Mouse (Mus musculus) gastrocnemius, postnatal 25 days (tissue): ENCODE data around the gene Capn13. TPM values are rescaled to one million over a fixed set of nuclear protein-coding genes. Genes with fewer than 3 reads are reported as not detected.
"Not testable (repeated sequence)": the region's sequence is repeated elsewhere in the genome, so short reads cannot be mapped to it uniquely, and the experiment has no call there.

ENCODE experiments used
- DNase-seq: peaks from one replicate; pipeline ENCODE4 v3.0.0; 2022
- total RNA-seq, 2 experiments: library from RNA; stranded (reverse); gene quantifications; 1 replicate in 1 of 2; 2 replicates in 1 of 2; pipeline ENCODE4 v1.2.3; 2021

The Capn13 gene
- total RNA-seq, 2 experiments from 2014 or later = not detected

DNA sequence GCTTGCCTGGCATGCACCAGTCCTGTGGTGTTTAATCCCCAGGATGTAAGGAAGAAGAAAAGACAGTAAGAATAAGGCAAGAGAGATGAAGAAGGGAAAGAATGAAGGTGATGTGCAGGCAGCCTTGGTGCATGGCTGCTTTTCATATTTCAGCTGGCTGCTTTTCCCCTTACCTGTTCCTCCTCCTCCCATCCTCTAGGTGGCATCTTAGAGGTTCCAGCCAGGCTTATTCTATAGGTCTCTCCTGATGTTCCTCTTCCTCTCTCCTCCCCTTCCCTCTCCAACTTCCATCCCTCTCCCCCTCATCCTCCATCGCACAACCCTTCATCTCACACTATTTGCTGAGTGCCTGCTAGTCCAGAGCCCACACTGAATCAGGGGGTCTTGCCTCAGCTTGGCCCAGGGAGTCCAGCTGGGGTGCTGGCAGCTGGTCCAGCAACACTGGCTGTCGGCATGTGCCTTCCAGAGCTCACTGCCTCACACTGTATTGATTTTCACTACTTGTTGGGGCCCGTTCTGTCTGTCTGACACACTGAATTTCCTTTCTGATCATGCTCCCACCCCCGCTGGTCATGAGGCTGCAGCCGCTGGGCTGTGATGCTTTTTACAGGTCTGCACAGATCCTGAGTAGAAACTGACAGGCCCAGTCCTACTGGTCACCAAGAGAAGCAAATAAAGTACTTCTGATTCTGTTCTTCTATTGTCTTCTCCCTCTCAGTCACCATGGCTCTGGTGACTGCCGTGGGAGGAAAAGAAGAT, 56.9 kb downstream of the Capn13 start:
- DNase-seq = no peak

DNA sequence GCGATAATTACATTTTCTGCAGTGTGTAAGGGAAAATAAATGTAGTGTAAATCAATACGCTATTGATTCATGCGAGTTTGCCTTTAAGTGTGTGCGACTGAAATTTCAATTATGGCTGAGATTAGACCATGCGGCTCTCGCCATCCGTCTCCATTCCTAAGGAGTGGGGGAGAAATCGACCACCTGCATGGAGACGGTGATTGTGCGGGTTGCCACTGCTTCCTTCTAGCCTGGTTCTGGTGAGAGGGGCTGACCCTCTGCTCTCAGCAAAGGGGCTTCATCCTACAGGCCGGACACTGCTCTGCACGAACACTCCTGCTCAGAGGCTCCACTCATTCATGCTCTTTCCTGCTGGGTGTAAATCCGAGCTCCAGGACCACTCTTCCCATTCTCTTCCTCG, 58.0 kb downstream of the Capn13 start:
- DNase-seq = no peak

DNA sequence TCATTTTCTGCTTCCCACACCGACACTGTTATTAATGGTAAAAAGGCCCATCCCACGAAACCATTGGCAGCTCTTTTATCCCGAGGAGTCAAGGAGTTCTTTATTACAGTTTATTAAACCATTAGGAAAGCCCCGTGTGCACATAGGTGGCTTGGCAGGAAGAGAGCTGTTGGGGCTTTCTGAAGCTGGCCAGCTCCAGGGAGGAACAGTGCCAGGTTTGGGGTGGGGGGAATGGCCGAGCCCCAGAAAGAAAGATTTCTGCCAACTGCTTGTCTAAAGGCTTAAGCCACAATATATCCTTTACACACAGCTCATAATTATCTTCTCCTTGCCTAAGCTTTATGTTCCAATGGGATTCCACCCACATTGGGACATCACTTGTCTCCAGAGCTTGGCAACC, 71.6 kb downstream of the Capn13 start:
- DNase-seq = no peak

DNA sequence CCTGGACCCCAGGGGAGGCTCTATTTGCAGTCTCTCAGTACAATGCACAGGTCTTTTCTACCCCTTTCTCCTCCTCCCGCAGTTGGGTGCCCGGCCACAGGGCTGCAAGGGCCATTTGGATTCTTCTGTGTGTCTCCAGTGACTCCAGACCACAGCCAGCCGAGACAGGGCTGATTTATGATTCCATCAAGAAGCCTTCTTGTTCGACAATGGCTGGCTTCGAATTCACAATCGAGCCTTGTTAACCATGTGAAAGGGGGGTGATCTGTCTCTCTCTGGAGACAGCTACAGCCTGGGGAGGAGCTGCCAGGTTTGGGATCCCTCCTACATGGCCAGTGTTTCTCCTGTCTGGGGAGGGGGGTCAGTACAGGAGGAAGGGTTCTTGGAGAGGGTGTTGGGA, 75.4 kb downstream of the Capn13 start:
- no peak for DNase-seq

DNA sequence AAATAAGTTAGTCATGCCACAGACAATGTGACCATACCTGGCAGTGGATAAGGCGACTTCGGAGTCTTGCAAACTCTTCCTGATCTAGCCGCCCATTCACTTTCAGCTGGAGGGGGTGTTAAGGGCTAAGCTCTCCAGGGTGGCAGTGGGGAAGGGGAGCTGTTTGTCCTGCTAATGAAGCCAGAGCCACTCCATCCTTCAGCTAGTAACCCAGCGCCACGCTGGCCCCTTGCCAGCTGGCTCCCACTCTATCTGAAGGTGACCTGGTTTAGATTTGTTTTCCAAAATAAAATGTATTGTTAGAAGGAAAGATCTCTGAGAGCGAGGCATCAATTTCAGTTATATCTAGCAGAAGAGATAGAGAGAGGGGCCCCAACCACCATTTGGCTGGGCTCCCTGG, 75.9 kb downstream of the Capn13 start:
- DNase-seq = no peak

DNA sequence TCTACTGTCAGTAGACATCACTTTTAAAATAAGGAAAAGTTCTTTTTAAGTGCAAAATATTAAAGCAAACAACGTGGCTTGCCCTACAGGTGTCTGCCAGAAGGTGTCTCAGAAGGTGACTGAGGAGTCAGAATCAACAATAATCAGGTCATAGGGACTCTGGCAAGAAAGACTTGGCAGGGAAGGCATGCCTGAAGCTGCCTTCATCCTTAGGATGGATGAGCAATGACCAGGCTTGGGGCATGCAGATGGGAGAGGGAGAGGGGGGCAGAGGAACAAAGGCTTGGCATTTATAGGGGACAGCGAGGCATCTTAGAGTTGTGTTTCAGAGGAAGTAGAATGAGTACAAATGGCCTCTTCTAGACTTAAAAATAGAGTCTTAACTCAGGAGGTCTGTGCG, 76.7 kb downstream of the Capn13 start:
- no peak for DNase-seq

DNA sequence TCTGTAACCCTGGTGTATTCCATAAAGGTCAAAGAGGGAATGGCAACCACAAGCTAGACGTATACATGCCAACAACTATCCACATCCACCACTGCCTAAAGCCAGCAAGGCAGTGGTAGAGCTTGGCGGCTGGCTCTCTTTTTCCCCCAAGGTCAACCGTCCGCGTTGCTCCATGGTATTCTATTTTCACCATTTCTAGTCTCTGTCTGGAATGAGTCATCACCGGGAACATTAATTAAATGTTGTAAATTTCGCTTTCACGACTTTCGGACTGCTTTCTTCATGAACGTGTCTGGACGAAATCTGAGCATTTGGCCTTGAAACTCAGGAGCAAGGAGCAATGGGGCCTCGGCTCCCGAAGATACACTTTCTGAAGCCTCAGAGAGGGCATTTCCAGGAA, 85.9 kb downstream of the Capn13 start:
- no peak for DNase-seq

DNA sequence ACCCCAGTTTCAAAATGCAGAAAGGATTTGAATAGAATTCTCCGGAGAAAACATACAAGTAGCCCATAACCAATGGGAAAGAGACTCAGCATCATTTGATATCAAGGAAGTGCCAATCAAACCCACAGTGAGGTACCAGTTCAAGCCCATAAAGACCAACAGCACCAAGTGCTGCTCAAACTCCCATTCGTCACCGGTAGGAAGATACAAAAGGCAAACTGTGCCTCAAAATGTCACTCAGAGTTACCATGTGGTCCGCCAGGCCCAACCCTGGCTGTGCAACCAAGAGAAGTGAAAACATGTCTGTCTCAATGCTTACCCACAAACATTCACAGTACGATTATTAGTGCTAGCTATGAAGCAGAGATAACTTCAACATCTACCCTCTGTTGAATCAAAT, 89.2 kb downstream of the Capn13 start:
- no peak for DNase-seq

DNA sequence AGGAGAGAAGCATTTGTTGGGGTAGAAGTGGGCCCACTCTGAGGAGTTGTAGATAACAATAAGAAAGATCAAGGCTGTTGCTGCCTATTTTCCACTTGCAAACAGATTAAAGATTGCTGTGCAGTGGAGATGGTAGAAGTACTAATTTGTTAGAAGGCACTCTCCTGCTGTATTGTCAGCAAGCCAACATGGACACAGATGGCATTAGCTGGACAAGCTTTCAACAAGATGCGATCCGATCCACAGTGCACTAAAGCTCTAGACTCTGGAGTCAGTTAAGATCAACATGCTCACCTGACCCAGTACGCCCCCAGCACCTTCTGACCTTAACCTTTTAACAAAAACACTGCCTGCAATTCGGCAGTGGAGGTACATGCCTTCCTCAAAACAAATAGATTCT, 92.0 kb downstream of the Capn13 start:
- DNase-seq = no peak

DNA sequence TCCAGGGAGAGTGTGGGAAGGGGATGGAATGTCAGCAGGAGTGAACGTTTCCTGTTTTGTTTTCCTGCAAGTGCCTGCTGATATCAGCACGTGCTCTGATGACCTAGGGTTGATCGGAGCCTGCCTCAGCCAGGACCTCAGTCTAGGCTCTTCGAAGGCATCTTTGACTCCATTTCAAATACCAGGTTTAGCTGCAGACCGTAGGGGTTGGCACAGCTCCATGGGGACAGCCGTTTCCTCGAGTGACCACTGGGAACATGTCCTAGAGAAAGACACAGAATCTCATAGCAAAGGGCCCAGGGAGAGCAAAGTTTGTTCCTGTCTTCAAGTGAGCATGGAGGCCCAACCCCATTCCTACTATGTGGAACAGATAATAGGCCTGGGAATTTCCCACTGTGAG, 94.0 kb downstream of the Capn13 start:
- no peak for DNase-seq

DNA sequence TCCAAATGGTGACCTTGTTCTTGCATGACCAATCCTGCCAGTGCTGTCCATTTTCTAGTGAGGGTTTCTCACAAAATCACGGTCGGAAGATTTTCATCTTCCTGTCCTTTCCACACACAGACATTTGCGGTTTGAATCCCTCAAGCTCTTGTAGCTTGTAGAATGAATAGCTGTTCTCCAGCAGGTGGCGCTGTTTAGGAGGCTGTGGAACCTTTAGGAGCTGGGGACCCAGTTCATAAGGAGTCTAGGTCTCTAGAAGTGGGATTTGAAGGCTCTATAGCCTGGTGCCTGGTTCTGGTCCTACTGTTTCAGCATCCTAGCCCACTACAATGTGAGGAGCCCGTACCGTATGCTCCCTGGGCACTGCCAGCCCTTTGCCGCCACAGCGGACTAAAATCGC, 95.0 kb downstream of the Capn13 start:
- DNase-seq = no peak

DNA sequence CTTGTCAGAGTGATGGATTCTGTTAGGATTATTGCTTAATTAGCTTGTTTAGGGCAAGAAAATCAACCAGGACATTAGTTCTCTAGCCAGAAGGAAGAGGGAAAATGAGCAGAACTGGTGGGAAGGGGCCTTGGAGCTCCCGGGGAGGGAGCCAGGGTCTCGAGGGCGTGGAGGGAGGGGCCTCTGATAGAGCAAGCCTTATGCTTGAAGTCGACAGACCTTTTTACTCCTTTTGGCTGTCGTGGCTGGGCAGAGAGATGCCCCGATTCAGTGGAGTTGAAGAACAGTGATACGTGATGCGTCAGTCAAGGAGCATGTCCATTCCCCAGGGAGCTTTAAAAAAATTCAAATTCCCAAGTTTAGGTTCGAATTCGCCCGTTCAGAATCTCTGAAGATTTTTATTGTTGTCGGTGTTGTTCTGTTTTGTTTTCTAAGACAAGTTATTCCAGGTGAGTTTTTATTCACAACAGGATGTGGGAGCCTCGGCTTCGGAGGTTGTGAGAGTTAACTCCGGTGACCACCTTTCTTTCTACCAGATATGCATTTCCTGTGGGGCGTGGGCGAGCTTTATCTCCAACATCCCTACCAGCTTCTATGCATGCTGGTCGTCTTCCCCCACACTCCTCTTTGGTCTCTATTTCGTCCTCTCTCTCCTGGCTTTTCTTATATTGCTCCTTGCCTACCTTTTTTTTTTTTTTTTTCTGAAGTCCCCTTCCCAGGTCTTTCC, 96.4 kb downstream of the Capn13 start:
- DNase-seq = no peak

DNA sequence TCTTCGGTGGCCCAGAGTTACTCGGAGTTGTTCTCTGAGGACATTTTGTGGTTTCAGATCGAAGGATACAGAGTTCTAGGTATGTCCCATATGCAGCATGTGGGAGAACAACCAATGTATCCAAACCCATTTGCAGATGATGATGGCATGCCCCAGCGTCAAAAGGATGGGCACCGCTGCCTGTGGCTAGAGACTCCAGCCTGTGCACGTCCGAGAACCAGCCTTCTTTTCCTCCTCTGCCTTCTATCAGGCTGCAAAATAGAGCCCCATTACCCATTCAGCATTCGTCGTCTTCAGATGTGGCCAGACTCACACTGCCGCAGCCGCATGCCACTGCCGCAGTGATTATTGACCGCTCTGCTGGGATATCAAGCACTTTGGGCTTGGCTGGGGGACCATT, 97.0 kb downstream of the Capn13 start:
- DNase-seq = no peak

DNA sequence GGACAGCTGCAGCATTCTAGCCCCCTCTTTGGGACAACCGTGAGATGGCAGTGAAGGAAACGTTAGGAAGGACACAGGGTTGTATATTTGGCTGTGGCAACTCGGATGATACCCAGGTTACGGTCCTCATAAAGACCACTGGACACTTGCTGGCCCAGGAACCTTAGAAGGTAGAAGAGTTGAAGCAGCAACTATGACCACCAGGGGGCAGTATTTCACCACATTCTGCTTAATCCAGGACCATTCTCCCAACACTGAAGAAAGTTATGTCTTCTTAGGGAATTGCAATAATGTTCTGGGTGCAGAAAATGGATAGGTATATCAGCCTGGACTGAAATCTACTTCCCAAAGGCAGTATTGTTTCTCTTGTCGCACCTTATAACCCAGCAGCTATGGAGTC, 97.4 kb downstream of the Capn13 start:
- DNase-seq = no peak

DNA sequence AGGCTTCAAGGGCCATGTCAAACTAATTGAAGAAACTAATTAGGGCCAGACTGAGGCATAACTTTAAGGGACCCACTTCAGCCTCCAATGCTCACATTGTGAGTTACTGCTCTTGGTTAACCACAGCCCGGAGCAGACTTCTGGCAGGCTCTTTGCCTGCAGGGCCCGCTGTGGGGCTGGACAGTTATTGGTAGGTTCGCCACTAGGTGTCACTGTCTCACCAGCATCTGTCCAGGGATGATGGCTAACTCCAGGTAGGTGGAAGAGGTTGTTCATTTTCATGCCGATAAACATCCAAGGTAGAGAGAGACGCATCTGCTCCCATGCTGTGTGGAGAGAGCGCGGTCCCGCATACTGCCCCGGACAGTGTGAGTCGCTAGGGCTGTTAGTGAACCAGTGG, 98.6 kb downstream of the Capn13 start:
- DNase-seq = peak; percentile 36

DNA sequence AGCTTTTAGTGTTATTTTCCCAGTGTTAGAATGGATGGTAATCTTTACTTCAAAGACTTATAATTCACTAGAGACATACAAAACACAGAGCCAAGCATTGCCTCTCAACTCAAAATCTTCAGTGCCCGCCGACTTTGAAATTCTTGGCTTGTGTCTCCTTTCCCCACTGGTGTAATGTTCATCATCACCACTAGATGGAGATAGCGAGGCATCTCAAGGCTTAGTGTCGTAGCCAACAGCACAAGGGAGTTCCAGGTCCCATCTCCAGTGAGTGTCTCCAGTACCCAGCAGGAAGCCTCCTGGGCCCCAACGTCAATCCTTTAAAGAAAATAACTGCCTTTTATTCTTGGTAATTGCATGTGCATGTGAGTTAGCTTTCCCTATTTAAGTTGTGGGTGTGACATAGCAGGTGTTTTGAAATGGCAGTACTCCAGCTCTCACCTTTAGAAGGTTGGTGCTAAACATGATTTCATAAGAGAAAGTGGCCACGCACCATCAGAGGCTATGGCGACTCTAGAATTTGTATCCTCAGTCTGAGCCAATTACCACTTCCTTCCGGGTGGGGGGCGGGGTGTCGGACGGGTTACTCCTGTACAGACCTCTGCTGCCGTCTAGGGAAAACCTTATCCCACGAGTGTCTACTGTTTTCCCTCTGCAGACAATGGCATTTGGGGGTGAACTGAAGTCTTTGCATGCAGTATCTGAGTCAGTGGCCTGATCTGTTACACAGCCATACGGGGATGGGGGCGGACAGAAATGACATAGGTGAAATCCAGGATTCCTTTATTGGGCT, 99.2 kb downstream of the Capn13 start:
- peak; percentile 25 for DNase-seq

DNA sequence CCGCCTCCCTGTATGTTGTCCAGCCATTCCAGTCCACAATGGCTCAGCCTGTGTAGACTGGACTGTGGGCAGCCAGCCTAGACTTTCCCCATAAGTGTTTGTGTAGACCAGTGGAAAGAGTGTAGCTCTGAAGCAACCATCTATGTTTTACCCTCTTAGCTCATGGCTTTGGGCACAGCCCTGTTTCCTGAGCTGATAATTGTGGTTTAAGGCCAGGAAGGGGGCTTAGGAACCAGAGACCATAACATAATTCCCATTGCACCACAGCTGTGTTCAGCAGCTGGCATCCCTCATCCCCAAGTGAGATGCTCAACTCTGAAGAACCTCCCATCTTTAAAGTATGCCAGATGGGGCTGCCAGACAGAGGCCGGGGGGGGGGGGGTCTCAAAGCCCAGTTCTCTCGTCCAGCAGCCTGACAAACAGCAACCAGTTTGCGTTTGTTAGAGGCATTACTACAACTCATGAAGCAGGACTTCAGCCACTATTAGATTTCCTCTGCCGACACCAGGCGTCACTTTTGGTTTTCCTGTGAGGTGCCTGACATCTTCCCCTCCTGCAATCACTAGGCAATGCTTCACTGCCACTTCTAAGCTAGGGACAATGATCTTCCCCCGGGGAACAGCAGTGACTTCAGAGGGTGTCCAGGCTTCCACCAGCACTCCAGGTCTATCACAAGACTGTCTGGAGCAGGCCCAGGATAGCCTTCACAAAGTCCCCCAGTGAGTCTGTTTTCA, 100.4 kb downstream of the Capn13 start:
- DNase-seq = no peak

DNA sequence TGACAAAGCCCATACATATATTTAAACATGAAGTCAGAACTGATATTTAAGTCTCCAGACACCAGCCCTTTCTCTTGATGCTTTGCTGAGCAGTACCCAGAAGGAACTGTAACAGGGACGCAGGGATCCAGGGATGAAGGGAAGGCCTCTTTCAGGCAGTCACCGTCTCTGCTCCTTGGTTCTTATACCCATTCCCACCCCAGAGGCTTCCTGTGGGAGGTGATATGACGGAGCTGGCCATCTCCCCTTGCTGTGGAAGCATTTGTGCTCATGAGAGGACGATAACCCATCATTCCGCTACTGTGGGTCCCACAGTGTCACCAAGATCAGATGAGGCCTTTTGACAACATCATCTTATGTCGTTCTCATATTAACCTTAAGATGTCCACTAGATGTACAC, 101.7 kb downstream of the Capn13 start:
- no peak for DNase-seq

DNA sequence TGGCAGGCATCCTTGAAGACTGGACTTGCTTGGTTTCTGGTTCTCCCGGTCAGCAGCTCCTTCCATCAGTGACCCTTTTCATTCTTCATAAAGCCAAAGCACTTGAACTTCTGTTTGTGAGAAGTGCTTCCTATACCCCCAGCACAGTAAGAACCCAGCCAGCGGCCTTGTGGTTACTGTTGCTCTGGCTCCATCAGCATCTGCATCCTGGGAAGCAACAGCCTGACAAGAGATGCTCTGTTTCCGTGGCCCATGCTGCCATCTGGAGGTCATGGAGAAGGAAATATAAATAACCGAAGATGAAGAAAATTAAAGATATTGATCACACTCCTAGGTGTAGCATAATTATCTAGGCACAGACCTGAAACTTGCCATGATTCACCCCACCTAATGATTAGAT, 103.8 kb downstream of the Capn13 start:
- DNase-seq = peak; percentile 17

DNA sequence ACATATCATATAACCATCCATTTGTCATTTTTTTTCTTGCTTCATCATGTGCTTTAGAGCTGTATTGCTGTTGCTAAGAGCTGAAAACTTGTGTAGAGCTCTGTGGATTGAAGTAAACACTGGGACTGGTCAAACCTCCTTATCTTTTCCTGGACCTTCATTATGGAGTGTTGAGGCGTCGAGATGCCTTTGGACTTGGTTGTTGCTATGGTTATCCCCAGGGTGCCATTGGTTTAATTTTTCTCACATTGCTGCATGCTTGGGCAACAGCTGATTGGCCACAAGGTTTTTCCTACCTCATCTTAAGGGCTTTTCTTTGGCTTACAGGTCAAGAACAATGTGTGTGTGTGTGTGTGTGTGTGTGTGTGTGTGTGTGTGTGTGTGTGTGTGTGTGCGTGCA, 107.4 kb downstream of the Capn13 start:
- DNase-seq = no peak

DNA sequence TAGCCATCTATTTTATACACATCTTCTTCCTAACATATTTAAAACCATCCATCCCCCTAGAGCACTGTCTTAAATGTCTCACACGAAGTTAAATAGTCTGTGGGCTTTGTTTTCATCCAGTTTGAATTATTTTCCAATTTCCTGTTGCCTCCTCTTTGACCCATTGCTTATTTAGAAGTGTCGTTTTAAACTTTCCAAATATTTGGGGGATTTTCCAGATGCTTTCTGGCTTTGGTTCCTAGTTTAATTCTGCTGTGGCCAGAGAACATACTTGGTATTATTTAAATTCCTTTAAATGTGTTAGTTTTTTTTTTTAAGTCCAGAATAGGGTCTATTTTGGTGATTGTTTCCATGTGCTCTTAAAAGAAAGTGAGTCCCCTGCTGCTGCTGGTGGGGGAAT, 116.4 kb downstream of the Capn13 start:
- DNase-seq = no peak

DNA sequence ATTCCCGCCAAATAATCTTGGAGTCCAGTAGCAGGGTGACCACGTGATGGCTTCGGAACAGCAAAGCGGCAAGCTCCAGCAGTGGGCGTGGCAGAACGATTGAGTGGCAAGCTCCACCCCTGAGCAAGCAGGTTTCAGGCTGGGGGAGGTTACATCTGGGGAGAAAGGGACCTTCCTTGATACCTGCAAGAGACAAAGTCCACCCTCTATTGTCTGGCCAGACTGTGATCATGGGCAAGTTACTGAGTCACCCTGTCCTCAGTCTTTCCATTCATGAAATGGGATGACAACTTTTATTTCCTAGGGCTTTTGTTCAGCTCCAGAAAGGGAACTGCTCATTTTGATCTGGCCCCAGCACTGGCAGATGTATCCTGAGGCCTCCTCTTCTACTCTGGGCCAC, 118.0 kb downstream of the Capn13 start:
- DNase-seq = not testable (repeated sequence)

DNA sequence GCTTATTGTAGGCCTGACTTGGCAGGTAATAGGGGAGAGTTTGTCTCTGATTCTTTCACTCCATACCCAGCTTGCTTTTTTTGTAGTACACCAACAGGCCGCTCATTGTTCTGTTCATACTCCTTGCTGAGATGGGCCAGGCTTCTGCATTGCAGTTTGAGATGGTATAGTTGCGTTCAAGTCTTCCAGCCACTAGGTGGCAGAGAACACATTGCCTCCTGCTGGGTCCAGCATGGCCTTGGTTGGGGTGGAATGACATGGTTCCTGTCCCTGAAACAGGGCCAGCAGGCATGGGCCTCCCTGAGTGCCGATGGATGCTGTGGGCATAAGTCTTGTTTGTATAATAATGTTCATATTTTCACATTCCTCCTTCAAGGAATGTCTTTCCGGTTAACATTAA, 122.9 kb downstream of the Capn13 start:
- no peak for DNase-seq
